Mouse (Mus musculus) heart, embryonic 11.5 days (tissue): ENCODE measurements around the gene Ocm. TPM values are rescaled to one million over a fixed set of nuclear protein-coding genes. Genes with fewer than 3 reads are reported as not detected.
A peak's percentile ranks its signal among the peaks of the same experiment; 100 is the strongest.

Experiments
- ATAC-seq: fragments of 200-750 bp; cut with Nextera tagmentation; replicated peaks from 2 replicates; pipeline ENCODE4 v1.8.0; 2017; ENCODE audit warnings: moderate library complexity; ENCODE audit not compliant: insufficient number of reproducible peaks, low FRiP score, low TSS enrichment
- H3K27ac ChIP-seq: fragments of 300-500 bp; sonication (generic); 2 replicates; pipeline ENCODE4 v1.5.1; 2014; ENCODE audit warnings: mild to moderate bottlenecking, low read depth, low read length
- H3K27me3 ChIP-seq: fragments of 300-500 bp; sonication (generic); 2 replicates; pipeline ENCODE4 v1.6.1; 2014; ENCODE audit warnings: mild to moderate bottlenecking, low read length, mixed read lengths; ENCODE audit not compliant: control insufficient read depth, insufficient read depth
- H3K36me3 ChIP-seq: fragments of 300-500 bp; sonication (generic); 2 replicates; pipeline ENCODE4 v1.6.1; 2014; ENCODE audit warnings: mild to moderate bottlenecking, low read length, moderate library complexity, mixed read lengths; ENCODE audit not compliant: control insufficient read depth, insufficient read depth
- H3K4me1 ChIP-seq: fragments of 300-500 bp; sonication (generic); 2 replicates; pipeline ENCODE4 v1.6.1; 2014; ENCODE audit warnings: low read length; ENCODE audit not compliant: control insufficient read depth, insufficient read depth
- H3K4me2 ChIP-seq: fragments of 300-500 bp; sonication (generic); 2 replicates; pipeline ENCODE4 v1.6.1; 2014; ENCODE audit warnings: mild to moderate bottlenecking, moderate library complexity
- H3K4me3 ChIP-seq: fragments of 300-500 bp; sonication (generic); 2 replicates; pipeline ENCODE4 v1.5.1; 2014; ENCODE audit warnings: low read depth, low read length
- H3K9ac ChIP-seq: fragments of 300-500 bp; sonication (generic); 2 replicates; pipeline ENCODE4 v1.6.1; 2014; ENCODE audit warnings: mild to moderate bottlenecking, low read depth, low read length, moderate library complexity
- H3K9me3 ChIP-seq: fragments of 300-500 bp; sonication (generic); replicated peaks from 2 replicates; pipeline ENCODE4 v1.6.1; 2016; ENCODE audit warnings: low read length; ENCODE audit not compliant: control insufficient read depth
- WGBS: fragments of 180-500 bp; shearing (Covaris S2); extraction: QIAGEN DNeasy Blood & Tissue Kit; methylation state at CpG from one replicate; pipeline ENCODE4 v1.1.7; 2014; ENCODE audit not compliant: insufficient replicate concordance; 5-methylcytosine and 5-hydroxymethylcytosine counted together
- polyA plus RNA-seq: library from polyadenylated mRNA; unstranded; fragments of >200 nt; fragmentation: Nextera tagmentation; extraction: Ambion mirVana; gene quantifications from 2 replicates; pipeline ENCODE4 v1.2.1, GENCODE M21; 2014

Gene Ocm
- polyA plus RNA-seq, 1 experiment from 2014 or later = not detected

DNA sequence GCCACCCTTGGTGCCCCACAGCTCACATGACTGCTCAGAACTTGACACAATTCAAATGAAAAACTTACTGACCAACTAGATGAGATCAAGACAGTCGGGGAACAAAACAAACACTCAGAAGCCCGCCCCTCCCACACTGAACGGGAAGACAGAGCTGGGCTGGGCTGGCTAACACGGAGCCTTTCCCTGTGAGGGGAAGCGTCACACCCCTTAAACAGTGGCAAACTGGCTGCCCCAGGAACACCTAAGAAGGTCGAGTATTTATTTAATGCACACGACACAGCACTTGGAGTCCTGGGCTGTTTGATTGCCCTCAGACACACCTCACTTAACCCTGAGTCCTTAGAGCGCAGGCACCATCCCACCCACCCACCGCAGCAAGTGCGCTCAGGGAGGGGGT is 33.8 kb downstream of the Ocm start:
- Histone ChIP-seq H3K36me3 (peaks cover 38% of the 10 kb centered on the region), H3K27me3 (no peaks in the 10 kb centered on the region), H3K4me1 (no peaks in the 10 kb centered on the region), H3K9ac (no peak overlapping the region), H3K27ac (no peak overlapping the region), H3K4me3 (no peak overlapping the region), H3K4me2 (no peak overlapping the region), H3K9me3 (no peaks in the 10 kb centered on the region)
- no peak for ATAC-seq
- WGBS = 74% methylated on average over 10 of the region's 10 CpGs

DNA sequence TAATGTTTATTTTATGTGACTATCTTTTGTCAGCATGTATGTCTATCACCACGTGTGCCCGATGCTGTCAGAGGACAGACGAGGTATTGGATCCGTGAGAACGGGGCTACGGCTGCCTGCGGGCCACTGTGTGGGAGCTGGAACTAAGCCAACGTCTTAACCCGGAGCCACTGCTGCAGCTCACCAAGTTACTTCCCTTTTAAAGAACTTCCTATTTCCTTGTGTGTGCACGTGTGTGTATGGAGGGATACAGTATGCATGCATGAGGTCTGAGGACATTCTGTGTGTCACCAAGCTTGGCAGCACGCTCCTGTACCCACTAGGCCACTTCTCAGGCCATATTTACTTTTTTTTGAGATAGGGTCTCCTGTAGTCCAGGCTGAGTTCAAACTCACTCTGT is 36.4 kb downstream of the Ocm start:
- no peak overlapping the region for H3K9ac ChIP-seq
- H3K4me2 ChIP-seq = no peak overlapping the region
- H3K27ac ChIP-seq = no peak overlapping the region
- H3K36me3 ChIP-seq = peaks cover 32% of the 10 kb centered on the region
- H3K4me1 ChIP-seq = no peaks in the 10 kb centered on the region
- no peaks in the 10 kb centered on the region for H3K27me3 ChIP-seq
- no peak for ATAC-seq
- H3K4me3 ChIP-seq = no peak overlapping the region
- WGBS = 85% methylated on average over 11 of the region's 11 CpGs
- no peaks in the 10 kb centered on the region for H3K9me3 ChIP-seq

DNA sequence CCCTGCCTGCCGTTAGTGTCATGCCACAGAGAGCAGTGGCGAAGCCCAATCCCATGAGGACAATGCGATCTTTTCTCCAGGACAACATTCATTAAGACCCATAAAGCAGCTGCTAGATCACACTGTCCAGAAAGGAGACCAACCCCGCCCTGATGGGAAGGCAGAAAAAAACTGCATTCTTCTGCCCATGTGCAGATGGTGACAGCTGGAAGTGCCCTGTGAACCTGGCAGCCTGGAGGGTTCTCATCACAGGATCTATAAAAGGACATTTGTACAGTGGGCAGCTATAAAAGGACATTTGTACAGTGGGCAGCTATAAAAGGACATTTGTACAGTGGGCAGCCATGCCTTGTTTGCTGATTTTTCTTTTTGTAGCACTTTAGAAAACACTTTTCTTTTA is 37.4 kb downstream of the Ocm start:
- 89% methylated on average over 4 of the region's 4 CpGs for WGBS
- ATAC-seq = no peak
- peaks cover 31% of the 10 kb centered on the region for H3K36me3 ChIP-seq

GRCm38 (mm10) chr5:143987596-143987995 is 38.9 kb downstream of the Ocm start:
- H3K4me2 ChIP-seq = no peak overlapping the region
- H3K27me3 ChIP-seq = no peaks in the 10 kb centered on the region
- WGBS = 91% methylated on average over 3 of the region's 3 CpGs
- no peak overlapping the region for H3K4me3 ChIP-seq
- no peak overlapping the region for H3K27ac ChIP-seq
- H3K9ac ChIP-seq = no peak overlapping the region
- no peaks in the 10 kb centered on the region for H3K9me3 ChIP-seq
- no peak for ATAC-seq
- peaks cover 31% of the 10 kb centered on the region for H3K36me3 ChIP-seq
- no peaks in the 10 kb centered on the region for H3K4me1 ChIP-seq

More for the DNA sequence above, 37.4 kb downstream of the Ocm start:
- no peak overlapping the region for H3K4me3 ChIP-seq
- no peak overlapping the region for H3K4me2 ChIP-seq
- H3K27ac ChIP-seq = no peak overlapping the region
- H3K9me3 ChIP-seq = no peaks in the 10 kb centered on the region
- no peaks in the 10 kb centered on the region for H3K4me1 ChIP-seq
- no peak overlapping the region for H3K9ac ChIP-seq
- H3K27me3 ChIP-seq = no peaks in the 10 kb centered on the region

- Histone ChIP-seq H3K4me3 (no peak overlapping the region), H3K27ac (no peak overlapping the region), H3K9me3 (no peaks in the 10 kb centered on the region), H3K4me1 (peaks cover 4% of the 10 kb centered on the region; the same call in 1 of the 2 replicates), H3K9ac (no peak overlapping the region), H3K27me3 (no peaks in the 10 kb centered on the region), H3K4me2 (no peak overlapping the region), H3K36me3 (peaks cover 15% of the 10 kb centered on the region)
- no peak for ATAC-seq
- WGBS = 82% methylated on average over 7 of the region's 7 CpGs
Measured at GRCm38 (mm10) chr5:143985381-143985780, 41.1 kb downstream of the Ocm start.

DNA sequence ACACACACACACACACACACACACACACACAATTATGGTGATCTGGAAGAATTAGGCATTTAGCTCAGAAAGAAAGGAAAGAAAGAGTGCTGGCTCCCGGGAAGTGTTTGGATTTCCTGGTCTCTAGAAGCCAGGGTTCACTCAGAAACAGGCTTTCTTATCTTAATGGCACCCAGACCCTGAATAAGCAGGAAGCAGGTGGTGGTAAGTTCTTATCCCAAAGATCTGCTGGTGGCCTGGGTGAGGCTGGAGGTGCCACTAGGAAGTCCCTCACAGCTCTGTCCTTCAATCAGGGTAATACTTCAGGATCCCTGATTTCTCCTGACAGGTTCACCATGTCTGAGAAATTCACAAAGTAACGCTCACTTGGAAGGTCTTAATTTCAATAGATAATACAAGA is 44.1 kb downstream of the Ocm start:
- Histone ChIP-seq H3K9me3 (no peaks in the 10 kb centered on the region), H3K4me2 (no peak overlapping the region), H3K4me3 (no peak overlapping the region), H3K4me1 (peaks cover 4% of the 10 kb centered on the region; the same call in 1 of the 2 replicates), H3K27me3 (no peaks in the 10 kb centered on the region), H3K36me3 (peaks cover 5% of the 10 kb centered on the region), H3K27ac (no peak overlapping the region), H3K9ac (no peak overlapping the region)
- 52% methylated on average over 2 of the region's 2 CpGs for WGBS
- ATAC-seq = no peak

DNA sequence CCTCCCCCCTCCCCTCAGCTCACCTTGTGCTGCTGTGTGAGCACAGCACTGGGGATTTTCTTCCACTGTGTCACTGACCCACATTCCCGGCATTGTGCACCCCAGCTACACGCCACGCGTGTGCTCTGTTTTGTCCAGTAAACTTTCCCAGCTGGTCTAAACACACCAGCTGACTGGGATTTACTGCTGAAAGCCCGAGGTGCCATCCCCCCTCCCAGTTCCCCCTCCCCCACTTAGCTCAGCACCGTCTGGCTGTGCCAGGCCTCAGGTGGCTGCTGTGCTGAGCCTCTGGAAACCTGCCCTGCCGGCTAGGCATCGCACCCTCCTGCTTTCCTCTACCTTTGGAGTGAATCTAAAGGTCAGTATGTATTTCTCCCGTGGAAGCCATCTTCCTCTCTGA is 45.6 kb downstream of the Ocm start:
- Histone ChIP-seq H3K27ac (no peak overlapping the region), H3K4me3 (no peak overlapping the region), H3K4me1 (peaks cover 4% of the 10 kb centered on the region; the same call in 1 of the 2 replicates), H3K9ac (no peak overlapping the region), H3K4me2 (peak overlapping the region; percentile 14; the same call in 1 of the 2 replicates), H3K36me3 (peaks cover 3% of the 10 kb centered on the region; the same call in 1 of the 2 replicates), H3K27me3 (no peaks in the 10 kb centered on the region), H3K9me3 (no peaks in the 10 kb centered on the region)
- WGBS = 28% methylated on average over 9 of the region's 9 CpGs
- ATAC-seq = no peak

GRCm38 (mm10) chr5:143976726-143977431 is 49.6 kb downstream of the Ocm start:
- Histone ChIP-seq H3K27ac (no peak overlapping the region), H3K4me2 (no peak overlapping the region), H3K27me3 (no peaks in the 10 kb centered on the region), H3K36me3 (no peaks in the 10 kb centered on the region), H3K4me1 (peaks cover 8% of the 10 kb centered on the region; the same call in 1 of the 2 replicates), H3K9ac (no peak overlapping the region), H3K9me3 (no peaks in the 10 kb centered on the region), H3K4me3 (no peak overlapping the region)
- ATAC-seq = 0 out of 2 replicates have a peak, but pooled peaks have one; percentile 61
- WGBS = 54% methylated on average over 16 of the region's 16 CpGs

DNA sequence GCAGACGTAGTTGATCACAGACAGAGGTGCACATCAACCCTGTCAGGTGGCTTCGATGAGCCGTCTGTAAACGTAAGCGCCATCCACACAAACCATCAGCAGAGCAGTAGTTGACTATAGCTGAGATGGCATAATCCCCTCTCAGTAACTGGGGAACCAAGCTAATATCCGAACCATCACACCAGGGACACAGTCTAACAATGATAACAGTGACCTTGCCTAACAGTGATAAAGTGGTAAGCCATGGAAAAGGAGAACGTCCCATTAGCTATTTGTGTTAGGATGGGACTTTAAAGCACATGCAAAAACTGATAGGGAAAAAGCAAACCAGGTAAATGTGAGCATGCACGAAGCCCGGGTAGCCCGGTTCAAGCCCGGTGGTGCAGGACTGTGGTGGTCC is 50.2 kb downstream of the Ocm start:
- ATAC-seq = no peak
- H3K4me2 ChIP-seq = no peak overlapping the region
- H3K36me3 ChIP-seq = no peaks in the 10 kb centered on the region
- H3K4me1 ChIP-seq = peaks cover 8% of the 10 kb centered on the region; the same call in 1 of the 2 replicates
- H3K9ac ChIP-seq = 0 out of 2 replicates have a peak overlapping the region, but pooled peaks have one; percentile 22
- WGBS = 75% methylated on average over 11 of the region's 11 CpGs
- H3K4me3 ChIP-seq = no peak overlapping the region
- H3K9me3 ChIP-seq = no peaks in the 10 kb centered on the region
- H3K27me3 ChIP-seq = no peaks in the 10 kb centered on the region
- no peak overlapping the region for H3K27ac ChIP-seq
